ENCODE assay signal across 9 mouse cellular contexts in the genomic region with DNA sequence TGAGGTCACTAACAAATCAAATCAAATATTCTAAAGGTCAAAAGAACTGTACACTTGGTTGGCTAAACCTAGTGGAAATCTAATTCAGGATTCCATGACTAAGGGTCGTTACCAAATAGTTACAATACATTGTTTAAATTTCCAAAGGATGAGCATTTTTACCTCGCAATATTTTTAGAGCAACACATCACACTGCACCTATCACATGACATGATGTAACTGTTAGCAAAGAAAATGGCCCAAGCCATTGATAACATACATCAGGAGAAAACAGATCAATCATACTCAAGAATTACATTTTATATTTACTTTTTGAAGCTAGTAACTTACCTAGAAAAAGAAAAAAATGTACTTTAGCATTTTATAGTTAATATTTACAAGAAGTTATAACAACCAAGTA. TPM values are rescaled to one million over a fixed set of nuclear protein-coding genes. Genes with fewer than 3 reads are reported as not detected.
DNase-seq lines count a peak whose midpoint lies in the region; ATAC-seq lines count a peak whose summit lies in the region.
"Had no signal": no experiment of that assay in that cellular context is flagged by ENCODE, and none has a peak within 500 bp of the region (broad histone marks: within the 10 kb centered on the region; RNA-seq: fewer than 3 reads in every experiment).

No protein-coding gene starts in this region.

- peak overlapping the region; percentile 56 for H3K4me2 ChIP-seq in heart, embryonic 11.5 days
- no peak overlapping the region for H3K4me2 ChIP-seq in heart, embryonic 12.5 days
- H3K4me2 ChIP-seq in neural tube, embryonic 11.5 days (ENCODE audit: low read depth), result peak overlapping the region; percentile 35
- H3K4me2 ChIP-seq in liver, embryonic 13.5 days, result peak overlapping the region; percentile 50

- H3K27me3 ChIP-seq in heart, embryonic 11.5 days (ENCODE audit: control insufficient read depth, insufficient read depth, low read length), result no peaks in the 10 kb centered on the region
- H3K27me3 ChIP-seq in heart, embryonic 12.5 days (replicated peaks), result no peaks in the 10 kb centered on the region
- H3K27me3 ChIP-seq in neural tube, embryonic 11.5 days (ENCODE audit: control insufficient read depth, insufficient read depth, low read length), result no peaks in the 10 kb centered on the region
- no peaks in the 10 kb centered on the region for H3K27me3 ChIP-seq in liver, embryonic 13.5 days

- 56% methylated on average over 2 of the region's 2 CpGs for WGBS in heart, embryonic 11.5 days (ENCODE audit: insufficient replicate concordance)
- 39% methylated on average over 2 of the region's 2 CpGs for WGBS in heart, embryonic 12.5 days
- 80% methylated on average over 2 of the region's 2 CpGs for WGBS in neural tube, embryonic 11.5 days
- WGBS in liver, embryonic 13.5 days (ENCODE audit: insufficient replicate concordance), result 35% methylated on average over 2 of the region's 2 CpGs

- H3K4me3 ChIP-seq in heart, embryonic 11.5 days (ENCODE audit: low read depth, low read length), result 0 out of 2 replicates have a peak overlapping the region, but pooled peaks have one; percentile 12
- H3K4me3 ChIP-seq in heart, embryonic 12.5 days, result no peak overlapping the region
- peak overlapping the region; percentile 4; the same call in 1 of the 2 replicates for H3K4me3 ChIP-seq in neural tube, embryonic 11.5 days (ENCODE audit: low read depth, low read length)
- H3K4me3 ChIP-seq in liver, embryonic 13.5 days (replicated peaks), result peak overlapping the region; percentile 37

- H3K27ac ChIP-seq in heart, embryonic 11.5 days (ENCODE audit: low read depth, low read length), result no peak overlapping the region
- H3K27ac ChIP-seq in heart, embryonic 12.5 days (ENCODE audit: poor library complexity, severe bottlenecking), result no peak overlapping the region
- H3K27ac ChIP-seq in neural tube, embryonic 11.5 days (ENCODE audit: low read depth, low read length), result no peak overlapping the region
- H3K27ac ChIP-seq in liver, embryonic 13.5 days, result no peak overlapping the region

- H3K36me3 ChIP-seq in heart, embryonic 11.5 days (ENCODE audit: control insufficient read depth, insufficient read depth, low read length), result no peaks in the 10 kb centered on the region
- H3K36me3 ChIP-seq in heart, embryonic 12.5 days, result no peaks in the 10 kb centered on the region
- no peaks in the 10 kb centered on the region for H3K36me3 ChIP-seq in neural tube, embryonic 11.5 days (ENCODE audit: control insufficient read depth, insufficient read depth, low read length)
- no peaks in the 10 kb centered on the region for H3K36me3 ChIP-seq in liver, embryonic 13.5 days

- no peaks in the 10 kb centered on the region for H3K9me3 ChIP-seq in heart, embryonic 11.5 days (replicated peaks; ENCODE audit: control insufficient read depth, low read length)
- no peaks in the 10 kb centered on the region for H3K9me3 ChIP-seq in heart, embryonic 12.5 days (replicated peaks)
- no peaks in the 10 kb centered on the region for H3K9me3 ChIP-seq in neural tube, embryonic 11.5 days (ENCODE audit: control insufficient read depth, low read length)
- no peaks in the 10 kb centered on the region for H3K9me3 ChIP-seq in liver, embryonic 13.5 days (replicated peaks)

- no peak for DNase-seq in neural tube, embryonic 11.5 days (ENCODE audit: low spot score)
- no peak for DNase-seq in neural tube, embryonic 10.5 days (ENCODE audit: extremely low spot score, low spot score)
- DNase-seq in liver, embryonic 13.5 days, result no peak
- no peak for DNase-seq in B cell, adult 2 months
- no peak for DNase-seq in T-cell, adult 2 months (ENCODE audit: low spot score)
- DNase-seq in spleen, adult 12 weeks (ENCODE audit: low spot score), result no peak
- DNase-seq: kidney, postnatal 36 days had no signal

- H3K4me1 ChIP-seq in heart, embryonic 11.5 days (ENCODE audit: control insufficient read depth, insufficient read depth, low read length), result peaks cover 22% of the 10 kb centered on the region
- peaks cover 14% of the 10 kb centered on the region for H3K4me1 ChIP-seq in heart, embryonic 12.5 days (replicated peaks)
- peaks cover 4% of the 10 kb centered on the region; the same call in 1 of the 2 replicates for H3K4me1 ChIP-seq in neural tube, embryonic 11.5 days (ENCODE audit: control insufficient read depth, insufficient read depth, low read length)
- peaks cover 51% of the 10 kb centered on the region for H3K4me1 ChIP-seq in liver, embryonic 13.5 days (replicated peaks)

- ATAC-seq in heart, embryonic 11.5 days (replicated peaks; ENCODE audit: insufficient number of reproducible peaks, low FRiP score, low TSS enrichment), result no peak
- ATAC-seq in heart, embryonic 12.5 days (ENCODE audit: insufficient number of reproducible peaks, low FRiP score), result no peak
- no peak for ATAC-seq in neural tube, embryonic 11.5 days (ENCODE audit: insufficient read depth, low FRiP score, low TSS enrichment)
- no peak for ATAC-seq in liver, embryonic 13.5 days (ENCODE audit: low read depth)

- no peak overlapping the region for H3K9ac ChIP-seq in heart, embryonic 11.5 days (ENCODE audit: low read depth, low read length)
- H3K9ac ChIP-seq in heart, embryonic 12.5 days, result no peak overlapping the region
- H3K9ac ChIP-seq in neural tube, embryonic 11.5 days (ENCODE audit: low read length), result no peak overlapping the region
- H3K9ac ChIP-seq in liver, embryonic 13.5 days, result 0 out of 2 replicates have a peak overlapping the region, but pooled peaks have one; percentile 29

RNA-seq across cellular contexts. Expression of gene Kansl1, which starts 29.0 kb away (rescaled TPM):
- 16.6 TPM in 2 replicates for polyA plus RNA-seq in heart, embryonic 11.5 days (2014; fragmentation: Nextera tagmentation; extraction: Ambion mirVana)
- polyA plus RNA-seq in heart, embryonic 12.5 days (2016; fragmentation: Nextera tagmentation; extraction: Ambion mirVana), result 18.1 and 20.4 TPM in 2 replicates
- 34.9 and 35.9 TPM in 2 replicates for polyA plus RNA-seq in neural tube, embryonic 11.5 days (2014; fragmentation: Nextera tagmentation; extraction: Ambion mirVana)
- 4.8 and 6.4 TPM in 2 replicates for polyA plus RNA-seq in liver, embryonic 13.5 days (2015; fragmentation: Nextera tagmentation; extraction: Ambion mirVana)
